Mouse (Mus musculus) lung, adult 18-20 months (tissue): Measurements from ENCODE around the gene Txndc15.

Experiments used
- DNase-seq, 2 experiments: peaks; one replicate each; pipeline ENCODE4 v3.0.0; 2022; ENCODE audit warnings: mixed read lengths in 2 of 2

Txndc15 gene

DNA sequence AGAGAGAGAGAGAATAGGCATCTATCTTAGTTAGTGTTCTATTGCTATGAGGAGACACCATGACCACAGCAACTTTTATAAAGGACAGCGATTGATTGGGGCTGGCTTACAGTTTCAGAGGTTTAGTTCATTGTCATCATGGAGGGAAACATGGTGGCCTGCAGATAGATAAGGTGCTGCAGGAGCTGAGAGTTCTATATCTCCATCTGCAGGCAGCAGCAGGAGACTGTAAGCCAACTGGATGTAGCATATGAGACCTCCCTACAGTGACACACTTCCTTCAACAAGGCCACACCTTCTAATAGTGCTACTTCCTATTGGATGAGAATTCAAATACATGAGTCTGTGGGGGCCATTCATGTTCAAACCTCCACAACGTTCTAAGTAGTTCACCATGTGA lies 17.7 kb downstream of the Txndc15 start:
- no peak for DNase-seq

DNA sequence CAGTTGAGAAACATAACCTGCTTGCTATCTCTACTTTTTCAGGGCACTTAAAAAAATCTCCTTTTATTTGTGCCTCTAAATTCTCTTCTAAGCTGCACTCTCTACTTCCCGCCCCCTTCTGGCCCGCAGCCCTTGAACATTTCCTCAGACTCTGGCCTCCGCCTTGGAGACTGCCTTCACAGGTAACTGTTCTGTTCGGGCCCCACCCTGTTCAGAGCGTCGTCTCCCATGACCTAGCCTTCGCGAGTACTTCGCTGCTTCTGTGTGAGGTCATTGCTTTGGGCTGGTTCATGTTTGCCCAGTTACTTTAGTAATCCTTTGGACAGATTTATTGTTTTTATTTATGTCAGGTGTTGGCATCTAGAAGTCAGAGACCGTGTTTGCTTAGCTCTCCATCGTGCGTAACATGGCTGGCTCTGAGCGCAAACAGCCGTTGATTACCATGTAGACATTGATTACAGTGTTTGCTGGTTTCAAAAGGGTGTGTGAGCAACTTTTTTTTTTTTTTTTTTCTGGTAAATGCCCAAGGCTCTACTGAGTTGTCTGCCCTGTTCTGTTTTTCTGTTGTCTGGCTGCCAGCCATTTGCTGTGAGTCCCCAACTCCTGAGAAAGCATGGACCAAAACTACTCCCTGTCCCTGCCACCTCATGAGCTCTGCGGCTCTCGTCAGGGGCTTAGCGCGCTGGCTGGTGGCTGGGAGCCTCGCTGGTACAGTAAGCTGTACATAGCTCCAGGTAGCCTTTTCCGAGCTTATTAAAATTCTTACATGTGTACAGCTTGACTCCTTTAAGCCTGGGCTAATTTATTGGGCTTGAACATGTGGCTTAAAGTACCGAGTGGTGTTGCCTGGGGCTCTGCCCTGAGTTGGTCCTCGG lies 19.4 kb downstream of the Txndc15 start:
- DNase-seq, result peak; percentile 42 to 75

DNA sequence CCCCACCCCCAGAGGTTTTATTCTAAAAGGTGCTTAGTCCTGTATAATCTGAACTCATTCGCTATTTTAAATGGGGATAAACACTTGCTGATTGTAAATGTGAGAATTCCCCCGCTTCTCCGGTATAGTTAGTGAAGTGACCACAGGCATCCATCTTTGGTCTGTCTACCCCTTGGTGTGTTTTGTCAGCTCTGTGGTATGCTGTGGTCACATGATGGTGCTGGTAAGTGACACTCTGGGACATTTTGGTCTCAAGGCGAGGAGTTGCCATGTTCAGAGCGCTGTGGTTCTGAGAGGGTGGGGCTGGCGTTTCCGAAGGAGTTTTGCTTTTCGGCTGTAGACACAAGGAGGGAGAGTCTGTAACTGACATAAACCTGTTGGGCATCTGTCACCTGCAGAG lies 23.4 kb downstream of the Txndc15 start:
- DNase-seq, result no peak

DNA sequence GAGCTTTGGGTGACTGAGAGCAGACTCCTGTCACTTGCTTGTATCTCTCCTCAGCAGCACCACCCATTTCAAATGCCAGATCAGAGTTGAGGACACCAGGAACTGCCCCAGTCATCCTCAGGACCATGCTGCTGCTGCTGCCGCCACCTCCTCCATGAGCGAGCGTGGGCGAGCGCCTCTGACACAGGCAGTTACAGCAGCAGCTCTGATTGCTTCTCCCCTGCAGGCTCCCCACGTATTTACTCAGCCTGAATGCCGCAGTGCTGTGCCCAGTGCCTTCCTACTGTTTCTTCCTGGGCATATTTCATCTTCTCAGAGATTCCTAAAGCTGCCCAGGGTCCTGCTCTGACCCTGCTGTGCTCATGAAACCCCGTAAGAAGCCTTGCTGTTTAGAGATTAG lies 27.9 kb downstream of the Txndc15 start:
- no peak for DNase-seq

DNA sequence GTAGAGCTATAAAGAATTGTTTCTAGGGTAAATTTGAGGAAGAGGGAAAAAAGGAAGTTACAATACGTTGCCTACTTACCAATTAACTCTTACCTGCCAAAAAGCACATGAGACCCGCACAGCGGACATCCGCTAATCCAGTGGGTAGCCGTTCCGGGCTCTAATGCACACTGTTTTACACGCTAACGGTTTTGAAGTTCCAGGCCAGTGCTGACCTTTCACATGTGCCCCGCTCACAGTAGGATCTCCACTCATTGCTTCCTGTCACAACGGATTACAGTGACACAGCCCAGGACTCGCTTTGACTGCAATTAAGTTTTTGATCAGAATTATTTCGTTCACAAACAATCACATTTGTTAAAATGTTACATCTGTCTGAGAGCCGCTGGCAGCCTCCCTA lies 39.9 kb downstream of the Txndc15 start:
- DNase-seq, result no peak

DNA sequence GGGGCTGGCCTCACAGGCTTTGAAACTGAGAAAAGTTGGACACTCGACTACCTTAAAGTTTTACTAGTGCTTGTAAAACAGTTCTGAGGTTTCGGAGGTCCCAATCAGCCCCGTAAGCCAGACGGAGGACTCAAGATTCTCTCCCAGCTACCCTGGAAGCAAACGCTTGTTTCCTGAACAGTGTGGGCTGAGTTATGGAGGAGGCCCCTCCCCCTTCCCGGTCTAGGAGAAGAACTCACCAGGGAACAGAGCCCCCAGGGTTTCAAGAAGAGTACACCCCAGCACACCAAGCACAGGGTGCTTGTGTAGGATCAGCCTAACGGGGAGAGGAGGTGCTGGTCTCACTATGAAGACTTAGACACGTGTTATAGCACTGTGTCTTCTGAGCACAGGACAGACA lies 42.3 kb downstream of the Txndc15 start:
- no peak for DNase-seq

DNA sequence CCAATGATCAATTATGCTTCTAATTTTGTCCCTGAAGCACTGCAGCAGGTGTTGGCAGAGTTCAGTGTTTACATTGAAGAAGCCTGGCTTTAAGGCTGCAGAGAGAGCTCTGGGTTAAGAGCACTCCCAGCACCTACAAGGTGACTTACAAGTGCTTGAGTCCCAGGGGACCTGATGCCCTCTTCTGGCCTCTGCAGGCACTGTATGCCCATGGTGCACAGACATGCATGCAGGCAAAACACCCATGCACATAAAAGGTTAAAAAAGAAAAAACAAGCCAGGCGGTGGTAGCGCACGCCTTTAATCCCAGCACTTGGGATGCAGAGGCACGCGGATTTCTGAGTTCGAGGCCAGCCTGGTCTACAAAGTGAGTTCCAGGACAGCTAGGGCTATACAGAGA lies 43.2 kb downstream of the Txndc15 start:
- DNase-seq, result no peak

DNA sequence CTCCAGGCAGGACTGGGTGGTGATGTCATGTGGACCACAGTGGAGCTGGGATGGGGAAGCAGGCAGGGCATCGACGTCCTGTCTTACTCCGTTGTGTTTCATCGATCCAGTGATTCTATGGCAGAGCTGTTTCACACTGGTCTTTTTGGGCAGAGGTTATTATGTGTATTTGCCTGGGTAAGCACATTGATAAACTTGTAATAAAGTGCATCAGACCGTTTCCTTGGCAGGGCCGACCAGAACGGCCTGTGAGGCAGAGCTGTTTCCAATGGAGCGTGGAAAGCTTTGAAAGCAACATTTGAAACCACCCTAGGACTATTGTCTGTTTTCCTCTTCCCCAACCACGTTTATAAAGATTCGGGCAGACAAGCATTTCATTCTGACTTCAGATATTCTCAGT lies 46.1 kb downstream of the Txndc15 start:
- DNase-seq, result no peak

DNA sequence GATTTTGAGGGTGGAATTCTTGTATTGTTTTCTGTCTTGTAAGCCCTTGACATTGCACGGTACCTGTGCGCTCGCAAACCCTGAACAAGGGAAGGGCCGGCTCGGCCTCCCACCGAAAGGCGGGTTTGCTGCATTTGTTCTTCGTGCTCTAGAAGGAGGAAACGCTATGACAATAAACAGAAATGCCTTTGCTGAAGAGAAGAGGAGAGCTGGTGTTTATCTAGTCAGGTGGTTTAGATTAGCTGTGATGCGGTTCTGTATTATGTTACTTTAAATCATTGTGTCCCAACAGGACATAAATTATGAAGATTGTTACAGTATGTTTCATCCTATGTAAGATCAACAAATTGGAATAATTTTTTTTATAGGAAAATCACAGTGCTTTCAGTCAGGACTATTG lies 47.0 kb downstream of the Txndc15 start:
- DNase-seq, result no peak

DNA sequence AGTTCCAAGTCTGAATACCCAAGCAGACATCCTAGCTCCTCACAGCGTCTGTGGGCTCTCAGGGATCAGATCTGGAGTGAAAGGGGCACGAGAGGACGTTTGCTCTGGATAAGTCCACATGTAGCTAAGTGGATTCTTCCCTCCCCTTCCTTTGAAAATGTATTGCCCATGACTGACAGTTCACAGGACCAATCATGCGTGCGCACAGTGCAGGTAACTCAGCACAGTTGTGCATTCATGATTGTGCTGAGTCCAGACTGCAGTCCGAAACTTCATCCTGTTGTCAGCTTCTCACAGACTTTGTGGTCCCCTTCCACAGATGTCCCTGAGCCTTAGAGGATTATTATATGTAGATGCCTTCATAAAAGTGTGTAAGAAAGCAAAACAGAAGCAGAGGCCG lies 59.9 kb downstream of the Txndc15 start:
- no peak for DNase-seq

DNA sequence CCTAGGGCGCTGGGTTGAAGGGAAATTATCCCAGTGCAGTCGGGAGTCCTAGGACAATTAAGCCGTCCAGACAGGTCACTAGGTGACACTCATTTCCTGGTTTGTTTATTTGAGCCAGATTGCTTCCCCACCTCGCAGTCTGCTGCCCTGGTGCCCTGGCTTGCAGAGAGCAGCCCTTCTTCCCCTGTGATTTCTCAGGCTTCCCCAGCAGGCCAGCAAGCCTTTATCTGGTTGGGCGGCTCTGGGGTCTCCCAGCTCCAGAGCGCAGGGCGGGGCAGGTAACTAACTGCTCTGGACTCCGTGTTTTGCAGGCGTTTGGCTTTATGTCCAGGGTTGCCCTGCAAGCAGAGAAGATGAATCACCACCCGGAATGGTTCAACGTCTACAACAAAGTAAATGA lies 60.6 kb downstream of the Txndc15 start:
- no peak for DNase-seq
